Mouse (Mus musculus): Measurements from ENCODE around the gene Atp2a1.
A peak's percentile ranks its signal among the peaks of the same experiment; 100 is the strongest.

Gene Atp2a1

GRCm38 (mm10) chr7:126448481-126448880 lies 14.4 kb downstream of the Atp2a1 start:
- DNase-seq: no peak

GRCm38 (mm10) chr7:126446217-126446616 lies 16.7 kb downstream of the Atp2a1 start:
- no peak for DNase-seq

GRCm38 (mm10) chr7:126445104-126445815 lies 17.6 kb downstream of the Atp2a1 start:
- no peak for DNase-seq

- no peak for DNase-seq
Observed at GRCm38 (mm10) chr7:126444536-126444935, 18.4 kb downstream of the Atp2a1 start.

- no peak for DNase-seq
Observed at GRCm38 (mm10) chr7:126443997-126444396, 18.9 kb downstream of the Atp2a1 start.

- DNase-seq: no peak
Observed at GRCm38 (mm10) chr7:126440134-126440533, 22.8 kb downstream of the Atp2a1 start.

GRCm38 (mm10) chr7:126436851-126437250 lies 26.1 kb downstream of the Atp2a1 start:
- peak; percentile 80 to 81 for DNase-seq

GRCm38 (mm10) chr7:126435801-126436200 lies 27.1 kb downstream of the Atp2a1 start:
- DNase-seq: no peak

GRCm38 (mm10) chr7:126434726-126435125 lies 28.2 kb downstream of the Atp2a1 start:
- DNase-seq: no peak

GRCm38 (mm10) chr7:126430167-126430566 lies 32.7 kb downstream of the Atp2a1 start:
- DNase-seq: no peak

- no peak for DNase-seq
Observed at GRCm38 (mm10) chr7:126429503-126429898, 33.4 kb downstream of the Atp2a1 start.

GRCm38 (mm10) chr7:126428631-126429502 lies 34.0 kb downstream of the Atp2a1 start, which contains the start of gene Rabep2:
Gene Rabep2, plus strand, starts transcription at chr7:126428759.
- DNase-seq: peak; percentile 93 to 94

GRCm38 (mm10) chr7:126428154-126428553 lies 34.8 kb downstream of the Atp2a1 start:
- peak in 1 of 2 experiments; percentile 22 for DNase-seq

- no peak for DNase-seq
Observed at GRCm38 (mm10) chr7:126427323-126427860, 35.5 kb downstream of the Atp2a1 start.

GRCm38 (mm10) chr7:126424161-126424560 lies 38.7 kb downstream of the Atp2a1 start:
- DNase-seq: peak; percentile 24 to 26

GRCm38 (mm10) chr7:126421756-126422155 lies 41.2 kb downstream of the Atp2a1 start:
- peak; percentile 67 for DNase-seq

- DNase-seq: no peak
Observed at GRCm38 (mm10) chr7:126418496-126418895, 44.4 kb downstream of the Atp2a1 start.

GRCm38 (mm10) chr7:126417606-126418005 lies 45.3 kb downstream of the Atp2a1 start:
- peak; percentile 24 to 29 for DNase-seq

GRCm38 (mm10) chr7:126417045-126417444 lies 45.9 kb downstream of the Atp2a1 start:
- peak; percentile 66 for DNase-seq

GRCm38 (mm10) chr7:126416615-126417014 lies 46.3 kb downstream of the Atp2a1 start:
- peak; percentile 78 to 83 for DNase-seq

- DNase-seq: peak; percentile 73 to 75
Observed at GRCm38 (mm10) chr7:126414725-126415124, 48.2 kb downstream of the Atp2a1 start, which contains the start of gene Cd19. Gene Cd19, minus strand, starts transcription at chr7:126414889.

- DNase-seq: no peak
Observed at GRCm38 (mm10) chr7:126411061-126411460, 51.8 kb downstream of the Atp2a1 start.

GRCm38 (mm10) chr7:126408686-126409085 lies 54.2 kb downstream of the Atp2a1 start:
- DNase-seq: no peak

All from B cell, adult 2 months (primary cell).